Mouse (Mus musculus) cerebellum, adult 11-12 months (tissue): ENCODE measurements around the gene Trak2.
"Not testable (repeated sequence)": the region's sequence is repeated elsewhere in the genome, so short reads cannot be mapped to it uniquely, and the experiment has no call there.

Experiments used
- DNase-seq: peaks from one replicate; pipeline ENCODE4 v3.0.0; 2022

Trak2 gene

GRCm38 (mm10) chr1:58953686-58954434, 19.4 kb downstream of the Trak2 start:
- no peak for DNase-seq

GRCm38 (mm10) chr1:58952997-58953396, 20.2 kb downstream of the Trak2 start:
- DNase-seq = no peak

- no peak for DNase-seq
Measured at GRCm38 (mm10) chr1:58952526-58952925, 20.7 kb downstream of the Trak2 start.

- no peak for DNase-seq
Measured at GRCm38 (mm10) chr1:58951841-58952240, 21.4 kb downstream of the Trak2 start.

- no peak for DNase-seq
Measured at GRCm38 (mm10) chr1:58950899-58951648, 22.2 kb downstream of the Trak2 start.

GRCm38 (mm10) chr1:58949561-58950106, 23.6 kb downstream of the Trak2 start:
- DNase-seq = no peak

- no peak for DNase-seq
Measured at GRCm38 (mm10) chr1:58946718-58947117, 26.5 kb downstream of the Trak2 start.

GRCm38 (mm10) chr1:58945960-58946670, 27.1 kb downstream of the Trak2 start:
- no peak for DNase-seq

- no peak for DNase-seq
Measured at GRCm38 (mm10) chr1:58945523-58945922, 27.7 kb downstream of the Trak2 start.

- no peak for DNase-seq
Measured at GRCm38 (mm10) chr1:58937606-58938099, 35.6 kb downstream of the Trak2 start.

GRCm38 (mm10) chr1:58936746-58937605, 36.3 kb downstream of the Trak2 start:
- no peak for DNase-seq

GRCm38 (mm10) chr1:58926664-58927063, 46.6 kb downstream of the Trak2 start:
- no peak for DNase-seq

- DNase-seq = no peak
Measured at GRCm38 (mm10) chr1:58917566-58917965, 55.7 kb downstream of the Trak2 start.

- DNase-seq = no peak
Measured at GRCm38 (mm10) chr1:58909636-58910272, 63.5 kb downstream of the Trak2 start.

- no peak for DNase-seq
Measured at GRCm38 (mm10) chr1:58903681-58904080, 69.5 kb downstream of the Trak2 start.

- not testable (repeated sequence) for DNase-seq
Measured at GRCm38 (mm10) chr1:58897561-58897960, 75.7 kb downstream of the Trak2 start.

GRCm38 (mm10) chr1:58892386-58892785, 80.8 kb downstream of the Trak2 start:
- not testable (repeated sequence) for DNase-seq

- DNase-seq = not testable (repeated sequence)
Measured at GRCm38 (mm10) chr1:58891481-58892170, 81.6 kb downstream of the Trak2 start.

- DNase-seq = not testable (repeated sequence)
Measured at GRCm38 (mm10) chr1:58890697-58891290, 82.4 kb downstream of the Trak2 start.

- DNase-seq = no peak
Measured at GRCm38 (mm10) chr1:58889826-58890546, 83.2 kb downstream of the Trak2 start.
